Comparison of ENCODE assay signal across 15 mouse cellular contexts in the genomic region with DNA sequence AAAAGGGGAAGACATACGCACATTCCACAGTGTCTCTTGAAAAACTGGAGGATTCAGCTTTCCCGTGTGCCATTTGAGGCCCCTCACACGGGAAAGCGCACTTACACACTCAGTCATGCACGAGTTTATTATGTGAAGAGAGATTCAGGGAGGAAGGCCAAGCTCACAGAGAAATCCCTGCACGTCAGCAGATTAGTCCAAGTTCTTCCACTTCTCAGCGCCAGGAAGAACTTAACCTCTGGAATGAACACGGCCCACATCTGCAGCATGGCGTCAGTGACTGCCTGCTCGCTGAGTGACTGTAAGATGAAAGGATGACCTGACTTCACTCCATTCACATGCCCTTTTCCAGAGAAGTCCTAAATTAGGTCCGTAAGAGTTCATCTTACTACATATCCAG. TPM values are rescaled to one million over a fixed set of nuclear protein-coding genes. Genes with fewer than 3 reads are reported as not detected.
A peak's percentile ranks its signal among the peaks of the same experiment; 100 is the strongest.
DNase-seq lines count a peak whose midpoint lies in the region; ATAC-seq and TF ChIP-seq lines count a peak whose summit lies in the region.
"Had no signal": no experiment of that assay in that cellular context is flagged by ENCODE, and none has a peak within 500 bp of the region (broad histone marks: within the 10 kb centered on the region; RNA-seq: fewer than 3 reads in every experiment).

No protein-coding gene starts in this region.

- peaks cover 3% of the 10 kb centered on the region; the same call in 1 of the 2 replicates for H3K4me1 ChIP-seq in kidney, adult 2 months (ENCODE audit: control insufficient read depth, insufficient read depth, low read length)
- H3K4me1 ChIP-seq in kidney, embryonic 15.5 days, result peaks cover 14% of the 10 kb centered on the region
- H3K4me1 ChIP-seq in kidney, embryonic 16.5 days (ENCODE audit: insufficient read depth, low read length), result peaks cover 12% of the 10 kb centered on the region

- no peak for TF ChIP-seq CTCF in kidney, adult 2 months (conservative IDR thresholded peaks at IDR 0.05; ENCODE audit: insufficient read depth, insufficient read length, low read depth, low read length)

- TF ChIP-seq POLR2A in kidney, adult 2 months (IDR thresholded peaks at IDR 0.05; ENCODE audit: low read depth, low read length), result no peak

- H3K9me3 ChIP-seq in kidney, embryonic 15.5 days (replicated peaks), result no peaks in the 10 kb centered on the region
- no peaks in the 10 kb centered on the region for H3K9me3 ChIP-seq in kidney, embryonic 16.5 days (ENCODE audit: low read length)
- H3K9me3 ChIP-seq: embryonic facial prominence, embryonic 13.5 days; heart, embryonic 15.5 days had no signal

- H3K4me2 ChIP-seq in kidney, embryonic 15.5 days, result no peak overlapping the region
- no peak overlapping the region for H3K4me2 ChIP-seq in kidney, embryonic 16.5 days (replicated peaks; ENCODE audit: low read depth, low read length)
- H3K4me2 ChIP-seq: embryonic facial prominence, embryonic 13.5 days; heart, embryonic 15.5 days; liver, embryonic 11.5 days had no signal

- 54% methylated on average over 11 of the region's 11 CpGs for WGBS in kidney, adult 2 months
- 47% methylated on average over 11 of the region's 11 CpGs for WGBS in kidney, embryonic 15.5 days
- 49% methylated on average over 11 of the region's 11 CpGs for WGBS in kidney, embryonic 16.5 days

- H3K4me3 ChIP-seq in kidney, adult 2 months (ENCODE audit: insufficient read depth, low read depth, low read length), result no peak overlapping the region
- H3K4me3 ChIP-seq in kidney, embryonic 15.5 days (replicated peaks), result no peak overlapping the region
- H3K4me3 ChIP-seq in kidney, embryonic 16.5 days (ENCODE audit: low read length), result no peak overlapping the region
- H3K4me3 ChIP-seq: embryonic facial prominence, embryonic 13.5 days; heart, embryonic 15.5 days had no signal

- no peak overlapping the region for H3K9ac ChIP-seq in kidney, embryonic 15.5 days
- 0 out of 2 replicates have a peak overlapping the region, but pooled peaks have one; percentile 14 for H3K9ac ChIP-seq in kidney, embryonic 16.5 days (replicated peaks; ENCODE audit: low read length)
- H3K9ac ChIP-seq: embryonic facial prominence, embryonic 13.5 days; heart, embryonic 15.5 days had no signal

- no peak for ATAC-seq in kidney, embryonic 15.5 days (replicated peaks; ENCODE audit: low FRiP score)
- no peak for ATAC-seq in kidney, embryonic 16.5 days (ENCODE audit: low FRiP score, low TSS enrichment)
- ATAC-seq in erythroid progenitor cell, adult 5-6 weeks (replicated peaks; ENCODE audit: low FRiP score, poor library complexity, severe bottlenecking), result no peak
- ATAC-seq: hindbrain, postnatal 0 days had no signal

- no peak overlapping the region for H3K27ac ChIP-seq in kidney, adult 2 months (ENCODE audit: insufficient read depth, low read depth, low read length)
- H3K27ac ChIP-seq in kidney, embryonic 15.5 days, result no peak overlapping the region
- H3K27ac ChIP-seq in kidney, embryonic 16.5 days (ENCODE audit: low read length), result no peak overlapping the region
- H3K27ac ChIP-seq: embryonic facial prominence, embryonic 13.5 days; heart, embryonic 15.5 days; hindbrain, postnatal 0 days had no signal

- H3K27me3 ChIP-seq in kidney, adult 2 months (replicated peaks; ENCODE audit: control insufficient read depth, insufficient read depth, low read length), result no peaks in the 10 kb centered on the region
- H3K27me3 ChIP-seq in kidney, embryonic 15.5 days, result peaks cover 2% of the 10 kb centered on the region; the same call in 1 of the 2 replicates
- H3K27me3 ChIP-seq in kidney, embryonic 16.5 days (ENCODE audit: insufficient read depth, low read length), result 0 out of 2 replicates have a peak, but pooled peaks cover 2% of the 10 kb centered on the region
- H3K27me3 ChIP-seq: embryonic facial prominence, embryonic 13.5 days; heart, embryonic 15.5 days had no signal

- peak; percentile 83 for DNase-seq in kidney, adult 2 months
- peak; percentile 18 to 21 for DNase-seq in gastrocnemius, adult 8-10 months (ENCODE audit: low spot score in 2 of 2)
- DNase-seq in skeletal muscle tissue, adult 2 months (ENCODE audit: low read depth, low spot score), result peak; percentile 79
- no peak for DNase-seq in thymus, adult 18-20 months
- DNase-seq in frontal cortex, postnatal 36 days (ENCODE audit: low spot score in 2 of 2), result no peak
- DNase-seq: cerebellum, postnatal 25 days; layer of hippocampus, postnatal 36 days; spleen, adult 18-20 months had no signal

- no peaks in the 10 kb centered on the region for H3K36me3 ChIP-seq in kidney, adult 2 months (ENCODE audit: control insufficient read depth, insufficient read depth, low read length)
- H3K36me3 ChIP-seq in kidney, embryonic 15.5 days, result no peaks in the 10 kb centered on the region
- no peaks in the 10 kb centered on the region for H3K36me3 ChIP-seq in kidney, embryonic 16.5 days (ENCODE audit: insufficient read depth, low read length)
- H3K36me3 ChIP-seq: embryonic facial prominence, embryonic 13.5 days; heart, embryonic 15.5 days had no signal

RNA-seq across cellular contexts. Expression of gene Dock9, which starts 43.5 kb away (rescaled TPM):
- 41.9 and 50.7 TPM in 2 replicates for polyA plus RNA-seq in kidney, adult 2 months (2012; rRNA removed)
- polyA plus RNA-seq in kidney, embryonic 15.5 days (2015; fragmentation: Nextera tagmentation; extraction: Ambion mirVana), result 10.1 and 11.1 TPM in 2 replicates
- 10 to 100 TPM; 11.6 to 16.7 (median 14.0) TPM for total RNA-seq in gastrocnemius, adult 8-10 months (2022)
- polyA plus RNA-seq in kidney, embryonic 16.5 days (2015; fragmentation: Nextera tagmentation; extraction: Ambion mirVana), result 13.0 and 14.0 TPM in 2 replicates
- 1.4 and 1.7 TPM in 2 replicates for total RNA-seq in erythroid progenitor cell, adult 5-6 weeks (2015; ENCODE audit: low replicate concordance)
- 1.1 and 1.7 TPM in 2 replicates for total RNA-seq in erythroid progenitor cell, adult 5-6 weeks (2017; ENCODE audit: low replicate concordance)

Comparison
In these comparisons a context has a peak if more than half of its experiments do, and no peak if none do; other contexts are left out.
1. DNase-seq: peak in kidney, adult 2 months (single experiment), gastrocnemius, adult 8-10 months (2 of 2) and skeletal muscle tissue, adult 2 months (single experiment); none in thymus, adult 18-20 months (0 of 2) and frontal cortex, postnatal 36 days (0 of 2).